Mouse (Mus musculus) liver, embryonic 14.5 days (tissue): ENCODE measurements around the gene Nynrin. TPM values are rescaled to one million over a fixed set of nuclear protein-coding genes. Genes with fewer than 3 reads are reported as not detected.

Experiments used
- ATAC-seq: fragments of 200-750 bp; cut with Nextera tagmentation; 2 replicates; pipeline ENCODE4 v1.8.0; 2017; ENCODE audit warnings: moderate number of reproducible peaks, mild to moderate bottlenecking, moderate library complexity; ENCODE audit not compliant: insufficient read depth
- DNase-seq, 3 experiments: peaks; one replicate each; pipeline ENCODE4 v3.0.0-alpha.2; 2012 to 2013; ENCODE audit warnings: low read depth in 3 of 3, low spot score in 3 of 3
- H3K27ac ChIP-seq: fragments of 300-500 bp; sonication (generic); 2 replicates; pipeline ENCODE4 v1.5.1; 2014; ENCODE audit warnings: moderate library complexity, mild to moderate bottlenecking, control low read depth, inconsistent platforms
- H3K27me3 ChIP-seq: fragments of 300-500 bp; sonication (generic); 2 replicates; pipeline ENCODE4 v1.6.1; 2014; ENCODE audit warnings: mild to moderate bottlenecking, low read length, moderate library complexity; ENCODE audit not compliant: control insufficient read depth, insufficient read depth
- H3K36me3 ChIP-seq: fragments of 300-500 bp; sonication (generic); replicated peaks from 2 replicates; pipeline ENCODE4 v1.6.1; 2014; ENCODE audit warnings: low read depth; ENCODE audit not compliant: control insufficient read depth, insufficient read depth
- H3K4me1 ChIP-seq, 2 experiments: fragments of 200-500 bp in 1 of 2; fragments of 300-500 bp in 1 of 2; sonication (generic) in 1 of 2; replicated peaks; 2 replicates each; pipeline ENCODE4 v1.6.1; 2012 to 2014; ENCODE audit warnings: antibody characterized with exemption in 1 of 2, inconsistent platforms in 1 of 2, low read length in 1 of 2; ENCODE audit not compliant: control insufficient read depth in 2 of 2, insufficient read depth in 2 of 2
- H3K4me2 ChIP-seq: fragments of 300-500 bp; sonication (generic); 2 replicates; pipeline ENCODE4 v1.6.1; 2014; ENCODE audit warnings: low read depth, mild to moderate bottlenecking, control low read depth, moderate library complexity
- H3K4me3 ChIP-seq, 2 experiments: fragments of 200-500 bp in 1 of 2; fragments of 300-500 bp in 1 of 2; sonication (generic) in 1 of 2; 2 replicates each; pipeline ENCODE4 v1.5.1; 2012 to 2014; ENCODE audit warnings: low read depth in 2 of 2, low read length in 2 of 2, mild to moderate bottlenecking in 2 of 2, control low read depth in 1 of 2, inconsistent platforms in 1 of 2, moderate library complexity in 1 of 2; ENCODE audit not compliant: insufficient read depth in 1 of 2
- H3K9ac ChIP-seq: fragments of 300-500 bp; sonication (generic); replicated peaks from 2 replicates; pipeline ENCODE4 v1.6.1; 2014; ENCODE audit warnings: mild to moderate bottlenecking, control low read depth, moderate library complexity
- H3K9me3 ChIP-seq: fragments of 300-500 bp; sonication (generic); 2 replicates; pipeline ENCODE4 v1.6.1; 2016; ENCODE audit warnings: low read length, mixed read lengths; ENCODE audit not compliant: control insufficient read depth
- CTCF ChIP-seq: IDR thresholded peaks from 2 replicates; pipeline ENCODE4 v1.5.1; 2016; ENCODE audit warnings: antibody characterized with exemption, low read depth, control low read depth
- EP300 ChIP-seq: IDR thresholded peaks from 2 replicates; pipeline ENCODE4 v1.6.1; 2016; ENCODE audit warnings: antibody characterized with exemption, low read depth
- WGBS: fragments of 180-500 bp; shearing (Covaris S2); extraction: QIAGEN DNeasy Blood & Tissue Kit; methylation state at CpG from one replicate; pipeline ENCODE4 v1.1.7; 2014; ENCODE audit not compliant: insufficient replicate concordance; 5-methylcytosine and 5-hydroxymethylcytosine counted together
- polyA plus RNA-seq, 2 experiments: library from polyadenylated mRNA; depleted of rRNA in 1 of 2; stranded (reverse) in 1 of 2; unstranded in 1 of 2; fragments of >200 nt; fragmentation: Nextera tagmentation in 1 of 2; extraction: Ambion mirVana in 1 of 2; gene quantifications; 2 replicates each; pipeline versions ENCODE4 v1.2.1 to v1.2.3; 2012 to 2014

The Nynrin gene
- polyA plus RNA-seq, 2 experiments = 1.4 to 1.7 TPM

DNA sequence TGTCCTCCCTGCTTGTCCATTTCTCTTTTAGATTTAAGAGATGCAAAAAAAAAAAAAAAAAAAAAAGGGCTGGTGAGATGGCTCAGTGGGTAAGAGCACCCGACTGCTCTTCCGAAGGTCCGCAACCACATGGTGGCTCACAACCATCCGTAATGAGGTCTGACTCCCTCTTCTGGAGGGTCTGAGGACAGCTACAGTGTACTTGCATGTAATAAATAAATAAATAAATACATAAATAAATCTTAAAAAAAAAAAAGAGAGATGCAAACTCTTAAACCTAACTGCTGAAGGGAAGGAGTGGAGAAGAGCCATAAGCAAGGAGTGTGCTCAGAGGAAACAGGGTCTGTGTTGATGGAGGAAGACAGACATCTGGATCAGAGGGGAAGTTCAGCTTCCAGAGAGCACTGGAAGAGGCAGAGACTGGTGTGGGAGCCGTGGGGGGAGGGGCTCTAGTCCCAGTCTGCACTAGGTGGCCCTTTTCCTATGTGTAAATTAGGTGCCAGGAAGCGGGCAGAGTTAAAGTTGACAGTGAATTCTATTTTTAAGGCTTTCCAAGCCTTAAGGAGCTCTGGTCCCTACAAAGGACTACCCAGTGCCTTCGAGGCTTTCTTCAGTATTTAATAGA lies 24.6 kb downstream of the Nynrin start:
- 5% methylated on average over 7 of the region's 7 CpGs for WGBS
- Histone ChIP-seq H3K4me3 (no peak overlapping the region), H3K9me3 (no peaks in the 10 kb centered on the region), H3K4me1 (peaks cover 0 to 16% of the 10 kb centered on the region in 2 experiments; a peak in 2 of 4 replicates), H3K4me2 (no peak overlapping the region), H3K27ac (no peak overlapping the region), H3K36me3 (no peaks in the 10 kb centered on the region), H3K9ac (no peak overlapping the region), H3K27me3 (no peaks in the 10 kb centered on the region; the same call in none of the 2 replicates)
- DNase-seq (no peak), ATAC-seq (no peak)
- TF ChIP-seq CTCF = no peak

DNA sequence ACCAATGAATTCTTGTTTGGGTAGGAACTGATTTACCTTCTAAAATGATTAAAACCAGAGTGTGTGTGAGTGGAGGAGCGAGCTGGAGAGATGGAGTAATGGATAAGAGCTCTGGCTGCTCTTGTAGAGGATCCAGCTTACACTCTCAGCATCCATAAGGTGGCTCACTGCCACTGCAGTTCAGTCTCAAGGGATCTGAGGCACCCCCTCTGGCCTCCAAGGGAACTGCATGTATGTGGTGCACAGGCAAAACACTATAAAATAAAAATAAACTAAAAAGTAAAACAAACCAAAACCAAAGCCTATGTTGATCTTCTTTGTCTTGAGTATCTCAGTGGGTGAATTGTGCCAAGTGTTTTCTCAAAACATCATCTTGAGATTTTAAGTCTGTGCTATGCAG lies 25.8 kb downstream of the Nynrin start:
- H3K9me3 ChIP-seq = no peaks in the 10 kb centered on the region
- no peak overlapping the region for H3K27ac ChIP-seq
- ATAC-seq = no peak
- TF ChIP-seq CTCF = peak; percentile 88
- TF ChIP-seq EP300 = no peak
- no peaks in the 10 kb centered on the region; the same call in none of the 2 replicates for H3K27me3 ChIP-seq
- no peak overlapping the region for H3K4me3 ChIP-seq
- no peak overlapping the region for H3K4me2 ChIP-seq
- WGBS = 12% methylated on average over 1 of the region's 1 CpGs
- peak in 1 of 3 experiments; percentile 38 for DNase-seq
- H3K36me3 ChIP-seq = no peaks in the 10 kb centered on the region
- no peak overlapping the region for H3K9ac ChIP-seq
- peaks cover 7 to 23% of the 10 kb centered on the region in 2 experiments; a peak in 3 of 4 replicates for H3K4me1 ChIP-seq

DNA sequence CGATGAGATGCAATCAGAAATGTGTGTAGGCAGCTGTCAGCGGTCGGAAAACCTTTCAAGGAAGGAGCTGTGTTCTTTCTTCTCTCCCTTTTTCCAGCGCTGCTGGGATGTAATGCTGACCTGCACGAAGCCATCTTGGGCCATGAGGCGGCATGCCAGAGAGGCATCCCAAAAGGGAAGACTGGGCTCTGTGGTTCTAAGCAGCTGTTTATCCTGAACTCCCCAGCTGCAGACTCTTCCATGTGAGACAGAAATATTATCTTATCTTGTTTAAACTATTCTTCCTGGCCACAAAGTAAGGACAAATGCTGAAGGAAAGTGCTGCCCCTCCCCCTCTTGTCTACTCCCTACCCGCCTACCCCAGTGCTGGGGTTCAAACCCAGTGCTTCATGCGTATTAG lies 27.2 kb downstream of the Nynrin start:
- Histone ChIP-seq H3K4me1 (peaks cover 10 to 23% of the 10 kb centered on the region in 2 experiments), H3K9me3 (no peaks in the 10 kb centered on the region), H3K36me3 (no peaks in the 10 kb centered on the region), H3K4me2 (no peak overlapping the region), H3K27ac (no peak overlapping the region), H3K27me3 (no peaks in the 10 kb centered on the region; the same call in none of the 2 replicates), H3K4me3 (no peak overlapping the region), H3K9ac (no peak overlapping the region)
- no peak for DNase-seq
- WGBS = 43% methylated on average over 8 of the region's 8 CpGs
- ATAC-seq = no peak
- TF ChIP-seq EP300 (no peak), CTCF (no peak)

- H3K9ac ChIP-seq = no peak overlapping the region
- no peak overlapping the region for H3K27ac ChIP-seq
These were observed 28.4 kb downstream of the Nynrin start for GRCm38 (mm10) chr14:55882171-55882641.

DNA sequence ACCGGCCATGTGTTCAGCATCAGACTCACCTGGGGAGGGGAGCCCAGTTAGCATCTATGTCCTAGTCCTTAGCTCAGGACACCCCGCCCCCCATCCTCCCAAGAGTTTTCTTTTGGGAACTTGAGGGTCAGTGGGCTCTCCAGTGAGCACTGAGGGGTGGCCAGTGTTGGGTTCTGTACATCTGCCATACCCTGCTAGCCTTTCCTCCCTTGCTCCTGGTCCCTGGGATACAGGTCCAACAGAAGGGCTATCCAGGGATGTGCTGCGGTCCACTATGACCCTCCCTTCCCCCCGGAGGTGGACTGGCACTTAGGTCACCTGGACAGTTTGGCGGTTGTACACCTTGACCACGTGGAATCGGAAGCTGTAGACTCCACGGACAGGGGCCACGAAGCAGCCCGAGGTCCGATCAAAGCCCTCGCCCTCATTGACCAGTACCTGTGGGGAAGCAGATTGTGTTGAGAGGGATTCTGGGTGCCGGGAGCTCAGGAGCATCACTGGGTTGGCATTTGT lies 29.4 kb downstream of the Nynrin start:
- no peak for ATAC-seq
- DNase-seq = no peak
- TF ChIP-seq CTCF = no peak
- TF ChIP-seq EP300 = no peak
- no peaks in the 10 kb centered on the region for H3K9me3 ChIP-seq
- H3K4me3 ChIP-seq = no peak overlapping the region
- H3K4me2 ChIP-seq = no peak overlapping the region
- no peak overlapping the region for H3K9ac ChIP-seq
- H3K36me3 ChIP-seq = peaks cover 11% of the 10 kb centered on the region
- H3K27ac ChIP-seq = no peak overlapping the region
- 80% methylated on average over 13 of the region's 13 CpGs for WGBS
- H3K27me3 ChIP-seq = no peaks in the 10 kb centered on the region
- peaks cover 13 to 19% of the 10 kb centered on the region in 2 experiments for H3K4me1 ChIP-seq

More at GRCm38 (mm10) chr14:55882171-55882641, 28.4 kb downstream of the Nynrin start:
- no peaks in the 10 kb centered on the region; the same call in none of the 2 replicates for H3K27me3 ChIP-seq
- H3K4me3 ChIP-seq = no peak overlapping the region
- peaks cover 2% of the 10 kb centered on the region; the same call in 1 of the 2 replicates for H3K36me3 ChIP-seq
- 38% methylated on average over 6 of the region's 6 CpGs for WGBS
- no peak for TF ChIP-seq CTCF
- no peak for TF ChIP-seq EP300
- ATAC-seq (peak; percentile 33), DNase-seq (peak in 2 of 3 experiments; percentile 35)
- H3K4me1 ChIP-seq = peaks cover 13 to 23% of the 10 kb centered on the region in 2 experiments
- no peaks in the 10 kb centered on the region for H3K9me3 ChIP-seq
- no peak overlapping the region for H3K4me2 ChIP-seq
